Mouse (Mus musculus): ENCODE measurements around the gene Slc25a18. TPM values are rescaled to one million over a fixed set of nuclear protein-coding genes. Genes with fewer than 3 reads are reported as not detected.

The Slc25a18 gene
- under 1 TPM in 1 of 26 experiments, not detected in 25; 0.25 TPM for total RNA-seq (2018; cell fraction: chromatin; rRNA removed)
- total RNA-seq (2018; cell fraction: cytosol; rRNA removed): under 1 TPM in 9 of 26 experiments, not detected in 17; 0.07 to 0.17 (median 0.10) TPM
- under 1 TPM in 3 of 26 experiments, not detected in 23; 0.24 to 0.37 (median 0.32) TPM for total RNA-seq (2018; cell fraction: nucleus; rRNA removed)
- polyA plus RNA-seq (2018): 0.07 to 0.12 TPM in 2 of 3 replicates, not detected in the other

DNA sequence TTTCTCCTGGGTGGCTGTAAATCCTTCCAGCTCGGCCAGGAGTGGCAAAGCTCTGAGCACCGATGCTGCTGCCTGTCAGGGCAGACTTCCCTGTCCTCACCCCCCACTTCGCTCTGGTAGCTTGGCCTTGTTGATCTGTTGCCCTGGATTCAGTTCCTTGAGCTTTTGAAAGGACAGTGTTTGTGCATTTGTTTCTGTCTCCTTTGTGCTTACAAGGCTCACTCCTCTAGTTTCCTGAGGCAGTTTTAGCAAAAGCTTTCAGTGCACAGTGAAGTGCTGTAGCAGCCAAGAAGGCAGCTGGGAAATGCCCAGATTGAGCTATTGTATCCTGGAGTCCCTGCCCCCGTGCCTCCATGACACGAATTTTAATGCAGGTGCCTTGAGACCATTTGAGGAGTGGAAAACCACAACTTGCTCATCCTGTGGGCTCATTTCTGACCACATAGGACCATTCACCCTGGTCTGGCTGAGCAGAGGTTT, at the start of gene Slc25a18:
TSS of gene Slc25a18 (plus strand) at position 430 of the 480 bp plus-strand sequence.
- H3K27ac ChIP-seq: no peak within 1 kb of the TSS
- no peaks in the 10 kb centered on the region for H3K36me3 ChIP-seq (ENCODE audit: inconsistent target)
- 84% methylated on average over 5 of the region's 5 CpGs for WGBS (ENCODE audit: missing documents)

GRCm38 (mm10) chr6:120725986-120726385, 47.4 kb upstream of the Slc25a18 start:
- H3K27ac ChIP-seq: no peak overlapping the region
- no peaks in the 10 kb centered on the region for H3K79me2 ChIP-seq (ENCODE audit: inconsistent target)
- WGBS (ENCODE audit: missing documents): 74% methylated on average over 2 of the region's 2 CpGs
- no peaks in the 10 kb centered on the region for H3K36me3 ChIP-seq (ENCODE audit: inconsistent target)
- H3K4me3 ChIP-seq (ENCODE audit: inconsistent target): no peak overlapping the region

More for the DNA sequence above, at the start of gene Slc25a18:
- no peaks in the 10 kb centered on the region for H3K79me2 ChIP-seq (ENCODE audit: inconsistent target)
- H3K4me3 ChIP-seq (ENCODE audit: inconsistent target): no peak within 1 kb of the TSS

GRCm38 (mm10) chr6:120736011-120736410, 37.4 kb upstream of the Slc25a18 start:
- Histone ChIP-seq H3K4me3 (ENCODE audit: inconsistent target) (no peak overlapping the region), H3K79me2 (ENCODE audit: inconsistent target) (no peaks in the 10 kb centered on the region), H3K27ac (no peak overlapping the region), H3K36me3 (ENCODE audit: inconsistent target) (no peaks in the 10 kb centered on the region)
- WGBS (ENCODE audit: missing documents): 97% methylated on average over 3 of the region's 3 CpGs

DNA sequence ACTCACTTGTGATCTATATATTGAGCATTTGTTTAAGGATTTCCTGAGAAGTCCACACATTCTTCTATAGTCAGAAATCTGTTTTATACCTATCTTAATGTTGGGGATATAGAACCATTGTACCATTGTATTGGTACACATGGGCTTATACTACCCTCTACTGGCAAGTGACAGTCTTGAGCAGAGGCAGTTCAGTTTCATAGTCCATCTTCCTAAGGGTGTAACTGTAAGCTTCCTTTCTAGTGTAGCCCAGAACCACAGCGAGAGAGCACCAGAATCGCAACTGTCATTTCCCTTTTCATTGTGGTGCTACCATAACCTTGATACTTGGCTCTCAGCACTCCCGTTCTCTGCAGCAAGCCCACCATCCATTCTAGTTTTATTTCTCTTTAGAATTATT, 36.8 kb upstream of the Slc25a18 start:
- 7% methylated on average over 3 of the region's 3 CpGs for WGBS (ENCODE audit: missing documents)
- Histone ChIP-seq H3K4me3 (ENCODE audit: inconsistent target) (no peak overlapping the region), H3K79me2 (ENCODE audit: inconsistent target) (no peaks in the 10 kb centered on the region), H3K36me3 (ENCODE audit: inconsistent target) (no peaks in the 10 kb centered on the region), H3K27ac (no peak overlapping the region)

GRCm38 (mm10) chr6:120743130-120743529, 30.2 kb upstream of the Slc25a18 start:
- Histone ChIP-seq H3K36me3 (ENCODE audit: inconsistent target) (no peaks in the 10 kb centered on the region), H3K27ac (no peak overlapping the region), H3K4me3 (ENCODE audit: inconsistent target) (no peak overlapping the region), H3K79me2 (ENCODE audit: inconsistent target) (no peaks in the 10 kb centered on the region)
- WGBS (ENCODE audit: missing documents): 86% methylated on average over 2 of the region's 2 CpGs

GRCm38 (mm10) chr6:120744266-120744665, 29.1 kb upstream of the Slc25a18 start:
- H3K4me3 ChIP-seq (ENCODE audit: inconsistent target): no peak overlapping the region
- 83% methylated on average over 7 of the region's 7 CpGs for WGBS (ENCODE audit: missing documents)
- no peaks in the 10 kb centered on the region for H3K36me3 ChIP-seq (ENCODE audit: inconsistent target)
- H3K79me2 ChIP-seq (ENCODE audit: inconsistent target): no peaks in the 10 kb centered on the region
- no peak overlapping the region for H3K27ac ChIP-seq

GRCm38 (mm10) chr6:120746416-120746815, 27.0 kb upstream of the Slc25a18 start:
- H3K36me3 ChIP-seq (ENCODE audit: inconsistent target): no peaks in the 10 kb centered on the region
- WGBS (ENCODE audit: missing documents): 94% methylated on average over 2 of the region's 2 CpGs
- H3K27ac ChIP-seq: no peak overlapping the region
- no peak overlapping the region for H3K4me3 ChIP-seq (ENCODE audit: inconsistent target)
- no peaks in the 10 kb centered on the region for H3K79me2 ChIP-seq (ENCODE audit: inconsistent target)

DNA sequence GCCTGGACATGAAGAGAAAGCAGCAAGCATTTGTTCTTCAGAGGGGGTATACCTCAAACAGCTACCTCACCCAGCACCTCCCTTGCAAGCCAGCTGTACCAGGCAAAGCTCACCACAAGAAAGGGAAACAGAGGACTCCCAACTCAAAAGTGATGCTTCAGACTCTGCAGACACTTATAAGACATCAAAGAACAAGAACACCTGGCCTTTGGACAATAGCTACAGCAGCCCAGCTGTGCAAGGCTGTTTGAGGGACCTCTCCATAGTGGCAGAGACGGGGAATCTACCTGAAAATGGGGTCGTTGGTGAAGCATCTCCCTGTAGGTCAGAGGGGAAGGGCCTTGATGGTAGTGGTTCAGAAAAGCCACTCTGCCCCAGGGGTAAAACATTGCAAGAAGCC, 12.2 kb upstream of the Slc25a18 start:
- Histone ChIP-seq H3K79me2 (ENCODE audit: inconsistent target) (no peaks in the 10 kb centered on the region), H3K27ac (no peak overlapping the region), H3K4me3 (ENCODE audit: inconsistent target) (no peak overlapping the region), H3K36me3 (ENCODE audit: inconsistent target) (no peaks in the 10 kb centered on the region)
- 96% methylated on average over 2 of the region's 2 CpGs for WGBS (ENCODE audit: missing documents)

GRCm38 (mm10) chr6:120769972-120770371, 3.4 kb upstream of the Slc25a18 start:
- 100% methylated on average over 1 of the region's 1 CpGs for WGBS (ENCODE audit: missing documents)
- no peak overlapping the region for H3K27ac ChIP-seq
- no peaks in the 10 kb centered on the region for H3K36me3 ChIP-seq (ENCODE audit: inconsistent target)
- no peak overlapping the region for H3K4me3 ChIP-seq (ENCODE audit: inconsistent target)
- H3K79me2 ChIP-seq (ENCODE audit: inconsistent target): no peaks in the 10 kb centered on the region

DNA sequence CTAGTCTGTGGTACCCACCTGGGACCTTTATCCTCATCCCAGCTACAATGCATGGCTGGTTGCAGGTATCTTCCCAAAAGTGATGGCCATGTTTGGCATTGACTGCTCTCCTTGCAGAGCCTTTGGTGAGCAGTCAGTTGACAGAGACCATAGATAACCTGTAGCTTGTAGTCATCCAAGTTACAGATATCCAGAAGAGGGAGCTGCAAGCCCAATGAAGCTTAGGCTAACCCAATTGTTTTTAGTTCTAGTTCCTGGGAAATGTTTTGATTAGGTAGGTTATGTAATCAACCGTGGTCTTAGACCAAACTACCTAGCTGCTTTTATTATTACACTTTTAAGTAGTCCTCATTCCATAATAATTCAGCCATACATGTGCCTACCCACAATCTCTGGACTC, 2.0 kb upstream of the Slc25a18 start:
- Histone ChIP-seq H3K36me3 (ENCODE audit: inconsistent target) (no peaks in the 10 kb centered on the region), H3K27ac (no peak overlapping the region), H3K4me3 (ENCODE audit: inconsistent target) (no peak overlapping the region), H3K79me2 (ENCODE audit: inconsistent target) (no peaks in the 10 kb centered on the region)
- 22% methylated on average over 1 of the region's 1 CpGs for WGBS (ENCODE audit: missing documents)

DNA sequence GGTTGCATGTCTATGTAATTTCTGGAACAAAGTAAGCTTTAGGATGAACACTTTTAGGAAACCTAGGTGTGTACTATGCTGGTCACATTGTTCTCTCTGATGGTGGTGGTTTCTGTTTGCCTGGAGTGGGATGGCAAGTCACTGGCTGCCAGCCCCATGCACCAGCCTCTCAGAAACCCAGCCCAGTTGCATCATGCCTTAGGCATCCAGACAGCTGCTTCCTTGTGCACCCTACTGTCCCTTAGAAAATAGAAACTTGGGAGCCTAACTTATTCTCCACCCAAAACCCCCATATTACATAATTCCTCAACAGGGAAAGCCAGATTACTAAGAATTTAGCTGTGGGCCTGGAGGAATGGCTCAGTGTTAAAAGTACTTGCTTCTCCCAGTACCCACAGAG, 1.4 kb upstream of the Slc25a18 start:
- no peak overlapping the region for H3K4me3 ChIP-seq (ENCODE audit: inconsistent target)
- no peaks in the 10 kb centered on the region for H3K79me2 ChIP-seq (ENCODE audit: inconsistent target)
- H3K36me3 ChIP-seq (ENCODE audit: inconsistent target): no peaks in the 10 kb centered on the region
- no peak overlapping the region for H3K27ac ChIP-seq

DNA sequence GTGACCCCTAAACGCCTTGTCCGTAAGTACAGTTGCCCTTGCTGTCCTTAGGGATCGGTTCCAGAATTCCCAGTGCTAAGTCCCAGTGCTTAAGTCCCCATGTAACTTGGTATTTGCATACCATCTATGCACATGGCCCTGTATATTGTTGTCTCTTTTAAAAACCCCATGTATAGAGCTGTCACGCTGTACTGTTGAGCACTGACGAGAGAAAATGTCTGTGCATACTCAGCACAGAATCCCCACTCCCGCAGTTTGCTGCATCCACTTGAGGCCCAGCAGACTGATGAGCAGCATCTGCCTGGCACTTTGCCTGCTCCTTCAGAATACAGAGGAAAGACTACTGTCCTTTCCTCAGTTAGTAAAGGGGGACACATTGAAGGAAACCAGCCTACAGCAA, 385 bp downstream of the Slc25a18 start:
- WGBS (ENCODE audit: missing documents): 95% methylated on average over 6 of the region's 6 CpGs
- Histone ChIP-seq H3K36me3 (ENCODE audit: inconsistent target) (no peaks in the 10 kb centered on the region), H3K4me3 (ENCODE audit: inconsistent target) (no peak overlapping the region), H3K79me2 (ENCODE audit: inconsistent target) (no peaks in the 10 kb centered on the region), H3K27ac (no peak overlapping the region)

- 92% methylated on average over 3 of the region's 3 CpGs for WGBS (ENCODE audit: missing documents)
- H3K27ac ChIP-seq: no peak overlapping the region
- no peak overlapping the region for H3K4me3 ChIP-seq (ENCODE audit: inconsistent target)
- H3K36me3 ChIP-seq (ENCODE audit: inconsistent target): no peaks in the 10 kb centered on the region
- no peaks in the 10 kb centered on the region for H3K79me2 ChIP-seq (ENCODE audit: inconsistent target)
These were observed 2.9 kb downstream of the Slc25a18 start for GRCm38 (mm10) chr6:120776286-120776685.

GRCm38 (mm10) chr6:120777533-120777932, 4.2 kb downstream of the Slc25a18 start:
- Histone ChIP-seq H3K79me2 (ENCODE audit: inconsistent target) (no peaks in the 10 kb centered on the region), H3K36me3 (ENCODE audit: inconsistent target) (no peaks in the 10 kb centered on the region), H3K4me3 (ENCODE audit: inconsistent target) (no peak overlapping the region), H3K27ac (no peak overlapping the region)
- 93% methylated on average over 9 of the region's 9 CpGs for WGBS (ENCODE audit: missing documents)

DNA sequence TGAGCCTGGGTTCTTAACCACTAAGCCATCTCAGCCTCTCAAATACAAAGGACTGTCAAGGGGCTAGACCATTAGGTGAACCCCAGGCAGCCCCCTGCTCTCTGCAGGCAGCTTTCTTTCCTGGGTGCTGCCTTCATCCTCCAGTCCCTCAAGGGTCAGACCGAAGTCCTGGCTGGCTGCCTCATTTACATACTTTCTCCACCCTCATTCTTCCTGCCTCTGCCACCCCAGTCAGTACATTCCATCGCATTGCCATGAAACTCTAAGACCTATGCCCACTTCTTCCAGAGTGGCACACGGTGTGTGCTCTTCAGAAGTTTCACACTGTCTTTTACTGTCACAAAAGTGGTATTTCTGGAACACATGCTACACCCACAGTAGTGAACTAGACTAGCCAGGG, 4.8 kb downstream of the Slc25a18 start:
- no peaks in the 10 kb centered on the region for H3K36me3 ChIP-seq (ENCODE audit: inconsistent target)
- H3K27ac ChIP-seq: no peak overlapping the region
- no peaks in the 10 kb centered on the region for H3K79me2 ChIP-seq (ENCODE audit: inconsistent target)
- H3K4me3 ChIP-seq (ENCODE audit: inconsistent target): no peak overlapping the region
- WGBS (ENCODE audit: missing documents): 95% methylated on average over 3 of the region's 3 CpGs

- H3K4me3 ChIP-seq (ENCODE audit: inconsistent target): no peak overlapping the region
- 37% methylated on average over 2 of the region's 2 CpGs for WGBS (ENCODE audit: missing documents)
- peak overlapping the region; percentile 69 for H3K27ac ChIP-seq
- H3K36me3 ChIP-seq (ENCODE audit: inconsistent target): no peaks in the 10 kb centered on the region
- H3K79me2 ChIP-seq (ENCODE audit: inconsistent target): no peaks in the 10 kb centered on the region
These were observed 9.6 kb downstream of the Slc25a18 start for GRCm38 (mm10) chr6:120782948-120783347.
